In genomic region chr4:144894487-144895210, GRCm38 (mm10) we compare ENCODE assay signal across 8 mouse cellular contexts. TPM values are rescaled to one million over a fixed set of nuclear protein-coding genes. Genes with fewer than 3 reads are reported as not detected.
A peak's percentile ranks its signal among the peaks of the same experiment; 100 is the strongest.
DNase-seq lines count a peak whose midpoint lies in the region; ATAC-seq lines count a peak whose summit lies in the region.

No protein-coding gene starts in this region.

- H3K4me2 ChIP-seq in lung, embryonic 15.5 days, result peak overlapping the region; percentile 94
- H3K4me2 ChIP-seq in stomach, embryonic 15.5 days, result peak overlapping the region; percentile 83

- no peaks in the 10 kb centered on the region for H3K27me3 ChIP-seq in lung, embryonic 15.5 days
- no peaks in the 10 kb centered on the region for H3K27me3 ChIP-seq in stomach, embryonic 15.5 days (replicated peaks)

- no peaks in the 10 kb centered on the region for H3K9me3 ChIP-seq in lung, embryonic 15.5 days
- no peaks in the 10 kb centered on the region for H3K9me3 ChIP-seq in stomach, embryonic 15.5 days

- H3K36me3 ChIP-seq in lung, embryonic 15.5 days, result no peaks in the 10 kb centered on the region
- peaks cover 6% of the 10 kb centered on the region; the same call in 1 of the 2 replicates for H3K36me3 ChIP-seq in stomach, embryonic 15.5 days

- H3K27ac ChIP-seq in lung, embryonic 15.5 days, result peak overlapping the region; percentile 87
- H3K27ac ChIP-seq in stomach, embryonic 15.5 days, result peak overlapping the region; percentile 96

- under 1% methylated on average over 11 of the region's 11 CpGs for WGBS in lung, embryonic 15.5 days
- WGBS in stomach, embryonic 15.5 days, result 2% methylated on average over 11 of the region's 11 CpGs

- peak overlapping the region; percentile 58 for H3K9ac ChIP-seq in lung, embryonic 15.5 days
- peak overlapping the region; percentile 63; the same call in 1 of the 2 replicates for H3K9ac ChIP-seq in stomach, embryonic 15.5 days

- ATAC-seq in lung, embryonic 15.5 days (ENCODE audit: borderline replicate concordance, extremely low read depth, low FRiP score, low TSS enrichment), result peak; percentile 35; the same call in 1 of the 2 replicates
- ATAC-seq in stomach, embryonic 15.5 days (ENCODE audit: insufficient read depth, low FRiP score, low read depth), result peak; percentile 24

- DNase-seq in cerebellum, postnatal 10 days, result peak; percentile 38 to 40
- DNase-seq in cerebellum, adult 8-10 months, result no peak
- DNase-seq in adrenal gland, postnatal 36 days, result peak; percentile 63 to 69
- peak; percentile 33 for DNase-seq in gastrocnemius, postnatal 25 days
- DNase-seq in kidney, adult 18-20 months, result peak; percentile 74
- no peak for DNase-seq in frontal cortex, adult 2 months (ENCODE audit: extremely low spot score in 1 of 2, low spot score in 1 of 2)

- H3K4me3 ChIP-seq in lung, embryonic 15.5 days, result peak overlapping the region; percentile 62
- H3K4me3 ChIP-seq in stomach, embryonic 15.5 days (replicated peaks), result peak overlapping the region; percentile 72

- H3K4me1 ChIP-seq in lung, embryonic 15.5 days, result peaks cover 45% of the 10 kb centered on the region
- H3K4me1 ChIP-seq in stomach, embryonic 15.5 days, result peaks cover 27% of the 10 kb centered on the region

RNA-seq across cellular contexts. Expression of gene Dhrs3, which starts 2.0 kb away (rescaled TPM):
- 100 to 1,000 TPM in 1 of 2 experiments, 10 to 100 TPM in 1; 72.9 to 126 TPM for total RNA-seq in adrenal gland, postnatal 36 days (2021)
- 10 to 100 TPM; 33.3 to 44.8 TPM for total RNA-seq in gastrocnemius, postnatal 25 days (2021)
- polyA plus RNA-seq in lung, embryonic 15.5 days (2015; fragmentation: Nextera tagmentation; extraction: Ambion mirVana), result 51.6 and 53.0 TPM in 2 replicates
- 112 and 117 TPM in 2 replicates for polyA plus RNA-seq in stomach, embryonic 15.5 days (2015; fragmentation: Nextera tagmentation; extraction: Ambion mirVana)
- 26.4 and 28.0 TPM in 2 replicates for polyA plus RNA-seq in frontal cortex, adult 2 months (2012; rRNA removed)

Comparison
In these comparisons a context has a peak if more than half of its experiments do, and no peak if none do; other contexts are left out.
1. DNase-seq: peak in cerebellum, postnatal 10 days (2 of 2), adrenal gland, postnatal 36 days (2 of 2), gastrocnemius, postnatal 25 days (single experiment) and kidney, adult 18-20 months (single experiment); none in cerebellum, adult 8-10 months (single experiment) and frontal cortex, adult 2 months (0 of 2).